Mouse (Mus musculus): ENCODE data around the gene Cdh23.

GRCm38 (mm10) chr10:60739619-60740363, 43.5 kb upstream of the Cdh23 start:
- TF ChIP-seq TCF12 (IDR thresholded peaks at IDR 0.05; ENCODE audit: insufficient read depth, poor library complexity, severe bottlenecking) (no peak), POLR2A (IDR thresholded peaks at IDR 0.05; ENCODE audit: insufficient read length, low read depth) (no peak), USF1 (IDR thresholded peaks at IDR 0.05; ENCODE audit: low read depth) (no peak), MYOD1 (IDR thresholded peaks at IDR 0.05; ENCODE audit: control insufficient read depth in 1 of 3, insufficient read length in 2 of 3, low read depth in 2 of 3) (no peak), POLR2AphosphoS2 (IDR thresholded peaks at IDR 0.05; ENCODE audit: insufficient read length, low read depth) (no peak), E2F4 (IDR thresholded peaks at IDR 0.05; ENCODE audit: insufficient read depth) (no peak), REST (IDR thresholded peaks at IDR 0.05; ENCODE audit: insufficient read depth, insufficient read length) (no peak), MYOG (IDR thresholded peaks at IDR 0.05; ENCODE audit: control insufficient read depth in 1 of 3, insufficient read depth in 1 of 3, insufficient read length in 2 of 3, low read depth in 2 of 3) (no peak), CEBPB (IDR thresholded peaks at IDR 0.05; ENCODE audit: insufficient read depth, poor library complexity, severe bottlenecking) (no peak)

Measured in myocyte (in vitro differentiated cells).